Mouse (Mus musculus) kidney, adult 2 months (tissue): Measurements from ENCODE around the gene Tmem62.

Experiments used
- CTCF ChIP-seq: fragments of 200-500 bp; conservative IDR thresholded peaks from 2 replicates; pipeline ENCODE4 v1.5.1; 2011; ENCODE audit warnings: low read depth, mild to moderate bottlenecking, control low read depth, low read length, moderate library complexity, mixed read lengths; ENCODE audit not compliant: insufficient read depth, insufficient read length
- POLR2A ChIP-seq: fragments of 200-500 bp; IDR thresholded peaks from one replicate; pipeline ENCODE4 v1.6.1; 2011; ENCODE audit warnings: low read depth, low read length, control low read depth

DNA sequence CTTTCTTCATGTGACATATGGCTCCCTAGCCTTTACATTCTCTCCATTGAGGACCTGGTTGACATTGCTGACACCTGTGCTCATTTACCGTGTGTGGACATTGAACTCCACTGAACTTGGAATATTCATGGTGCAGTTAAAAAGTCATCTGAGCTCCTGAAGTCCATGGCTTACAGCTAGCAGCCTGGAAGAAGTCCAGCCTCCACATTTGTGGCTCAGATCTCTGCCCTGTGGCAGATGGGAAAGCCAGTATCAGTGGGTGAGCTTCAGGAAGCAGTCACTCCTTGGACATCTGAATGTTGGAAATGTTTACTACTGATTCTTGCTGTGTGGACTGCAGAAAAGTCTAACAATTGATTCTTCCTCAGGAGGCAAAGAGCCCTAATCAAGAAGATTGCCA is 30.2 kb downstream of the Tmem62 start:
- TF ChIP-seq CTCF = no peak
- no peak for TF ChIP-seq POLR2A
